Mouse (Mus musculus): ENCODE measurements around the gene Nt5dc3.

- TF ChIP-seq CTCF (conservative IDR thresholded peaks at IDR 0.05; ENCODE audit: insufficient read depth, insufficient read length, low read depth, low read length) = no peak
- no peak for TF ChIP-seq POLR2A (IDR thresholded peaks at IDR 0.05; ENCODE audit: low read depth, low read length)
Observed at GRCm38 (mm10) chr10:86773360-86773759, 5.4 kb upstream of the Nt5dc3 start.
